Mouse (Mus musculus) limb, embryonic 11.5 days (tissue): Measurements from ENCODE around the gene Tox4. TPM values are rescaled to one million over a fixed set of nuclear protein-coding genes. Genes with fewer than 3 reads are reported as not detected.

Experiments used
- ATAC-seq: fragments of 200-750 bp; cut with Nextera tagmentation; 2 replicates; pipeline ENCODE4 v1.8.0; 2017; ENCODE audit warnings: low read depth; ENCODE audit not compliant: insufficient number of reproducible peaks, low FRiP score, low TSS enrichment
- DNase-seq: peaks from one replicate; pipeline ENCODE4 v3.0.0-alpha.2; 2015; ENCODE audit warnings: low spot score
- H3K27ac ChIP-seq: fragments of 300-500 bp; sonication (generic); replicated peaks from 2 replicates; pipeline ENCODE4 v1.5.1; 2014; ENCODE audit warnings: low read depth, mild to moderate bottlenecking, low read length
- H3K27me3 ChIP-seq: fragments of 300-500 bp; sonication (generic); 2 replicates; pipeline ENCODE4 v1.6.1; 2014; ENCODE audit warnings: mild to moderate bottlenecking, low read length, mixed read lengths; ENCODE audit not compliant: control insufficient read depth, insufficient read depth
- H3K36me3 ChIP-seq: fragments of 300-500 bp; sonication (generic); 2 replicates; pipeline ENCODE4 v1.6.1; 2014; ENCODE audit warnings: mild to moderate bottlenecking, low read length, moderate library complexity, mixed read lengths; ENCODE audit not compliant: control insufficient read depth, insufficient read depth
- H3K4me1 ChIP-seq: fragments of 300-500 bp; sonication (generic); 2 replicates; pipeline ENCODE4 v1.6.1; 2014; ENCODE audit warnings: low read length, mixed read lengths; ENCODE audit not compliant: control insufficient read depth, insufficient read depth
- H3K4me2 ChIP-seq: fragments of 300-500 bp; sonication (generic); 2 replicates; pipeline ENCODE4 v1.6.1; 2014; ENCODE audit warnings: low read depth, mild to moderate bottlenecking, moderate library complexity; ENCODE audit not compliant: severe bottlenecking
- H3K4me3 ChIP-seq: fragments of 300-500 bp; sonication (generic); 2 replicates; pipeline ENCODE4 v1.5.1; 2014; ENCODE audit warnings: low read depth, low read length
- H3K9ac ChIP-seq: fragments of 300-500 bp; sonication (generic); 2 replicates; pipeline ENCODE4 v1.6.1; 2014; ENCODE audit warnings: mild to moderate bottlenecking, low read length
- H3K9me3 ChIP-seq: fragments of 300-500 bp; sonication (generic); 2 replicates; pipeline ENCODE4 v1.6.1; 2016; ENCODE audit warnings: low read length; ENCODE audit not compliant: control insufficient read depth
- WGBS: fragments of 180-500 bp; shearing (Covaris S2); extraction: QIAGEN DNeasy Blood & Tissue Kit; methylation state at CpG from one replicate; pipeline ENCODE4 v1.1.7; 2014; 5-methylcytosine and 5-hydroxymethylcytosine counted together
- polyA plus RNA-seq: library from polyadenylated mRNA; unstranded; fragments of >200 nt; fragmentation: Nextera tagmentation; extraction: Ambion mirVana; gene quantifications from 2 replicates; pipeline ENCODE4 v1.2.1, GENCODE M21; 2014

The Tox4 gene
- 48.5 and 52.3 TPM in 2 replicates for polyA plus RNA-seq

- ATAC-seq (peak; percentile 98), DNase-seq (peak; percentile 100)
- Histone ChIP-seq H3K27ac (peak within 1 kb of the TSS; percentile 47; the same call in 1 of the 2 replicates), H3K4me3 (peak within 1 kb of the TSS; percentile 93), H3K36me3 (no peaks in the 10 kb centered on the region), H3K9ac (peak within 1 kb of the TSS; percentile 81), H3K9me3 (no peaks in the 10 kb centered on the region), H3K4me1 (peaks cover 5% of the 10 kb centered on the region), H3K27me3 (no peaks in the 10 kb centered on the region), H3K4me2 (peak within 1 kb of the TSS; percentile 66)
- WGBS = under 1% methylated on average over 56 of the region's 66 CpGs
Measured at GRCm38 (mm10) chr14:52278932-52279746, at the start of gene Tox4, which contains the start of gene Rab2b. Tox4 (plus strand) TSS chr14:52279146. Rab2b (minus strand) TSS chr14:52279545.

- no peaks in the 10 kb centered on the region for H3K27me3 ChIP-seq
- H3K4me3 ChIP-seq = no peak overlapping the region
- peaks cover 30% of the 10 kb centered on the region for H3K36me3 ChIP-seq
- H3K4me2 ChIP-seq = no peak overlapping the region
- H3K4me1 ChIP-seq = no peaks in the 10 kb centered on the region
- no peak overlapping the region for H3K27ac ChIP-seq
- no peaks in the 10 kb centered on the region for H3K9me3 ChIP-seq
- no peak for DNase-seq
- 92% methylated on average over 6 of the region's 6 CpGs for WGBS
- no peak overlapping the region for H3K9ac ChIP-seq
- no peak for ATAC-seq
Measured at GRCm38 (mm10) chr14:52232249-52232648, 46.7 kb upstream of the Tox4 start.

- 96% methylated on average over 7 of the region's 7 CpGs for WGBS
- ATAC-seq = no peak
- Histone ChIP-seq H3K4me2 (no peak overlapping the region), H3K9ac (no peak overlapping the region), H3K4me1 (no peaks in the 10 kb centered on the region), H3K4me3 (no peak overlapping the region), H3K27ac (no peak overlapping the region), H3K9me3 (no peaks in the 10 kb centered on the region), H3K27me3 (no peaks in the 10 kb centered on the region), H3K36me3 (peaks cover 27% of the 10 kb centered on the region)
- DNase-seq = no peak
Measured at GRCm38 (mm10) chr14:52235165-52235564, 43.8 kb upstream of the Tox4 start.

GRCm38 (mm10) chr14:52236216-52236615 lies 42.7 kb upstream of the Tox4 start:
- H3K27ac ChIP-seq = no peak overlapping the region
- no peak overlapping the region for H3K4me3 ChIP-seq
- H3K27me3 ChIP-seq = no peaks in the 10 kb centered on the region
- WGBS = 96% methylated on average over 1 of the region's 1 CpGs
- no peak for ATAC-seq
- no peak overlapping the region for H3K4me2 ChIP-seq
- H3K9ac ChIP-seq = no peak overlapping the region
- H3K9me3 ChIP-seq = no peaks in the 10 kb centered on the region
- DNase-seq = no peak
- H3K36me3 ChIP-seq = peaks cover 24% of the 10 kb centered on the region
- no peaks in the 10 kb centered on the region for H3K4me1 ChIP-seq

GRCm38 (mm10) chr14:52244041-52244689 lies 34.8 kb upstream of the Tox4 start:
- no peaks in the 10 kb centered on the region for H3K36me3 ChIP-seq
- H3K27ac ChIP-seq = no peak overlapping the region
- peak overlapping the region; percentile 71 for H3K9ac ChIP-seq
- no peaks in the 10 kb centered on the region for H3K4me1 ChIP-seq
- peak overlapping the region; percentile 72 for H3K4me2 ChIP-seq
- under 1% methylated on average over 32 of the region's 32 CpGs for WGBS
- H3K27me3 ChIP-seq = no peaks in the 10 kb centered on the region
- H3K9me3 ChIP-seq = no peaks in the 10 kb centered on the region
- ATAC-seq = peak; percentile 98
- peak overlapping the region; percentile 79 for H3K4me3 ChIP-seq
- peak; percentile 99 for DNase-seq

- peak; percentile 81 for ATAC-seq
Measured at GRCm38 (mm10) chr14:52244690-52245042, 34.3 kb upstream of the Tox4 start.

GRCm38 (mm10) chr14:52246129-52246528 lies 32.8 kb upstream of the Tox4 start:
- WGBS = 79% methylated on average over 4 of the region's 4 CpGs
- Histone ChIP-seq H3K27me3 (no peaks in the 10 kb centered on the region), H3K27ac (no peak overlapping the region), H3K9me3 (no peaks in the 10 kb centered on the region), H3K9ac (no peak overlapping the region), H3K4me2 (no peak overlapping the region), H3K4me3 (no peak overlapping the region), H3K36me3 (no peaks in the 10 kb centered on the region), H3K4me1 (no peaks in the 10 kb centered on the region)
- ATAC-seq = no peak
- no peak for DNase-seq

More at GRCm38 (mm10) chr14:52244690-52245042, 34.3 kb upstream of the Tox4 start:
- Histone ChIP-seq H3K36me3 (no peaks in the 10 kb centered on the region), H3K4me1 (no peaks in the 10 kb centered on the region), H3K4me3 (peak overlapping the region; percentile 79), H3K4me2 (peak overlapping the region; percentile 72), H3K27ac (no peak overlapping the region), H3K27me3 (no peaks in the 10 kb centered on the region), H3K9me3 (no peaks in the 10 kb centered on the region), H3K9ac (peak overlapping the region; percentile 71)
- DNase-seq = no peak
- 10% methylated on average over 7 of the region's 7 CpGs for WGBS

- H3K27ac ChIP-seq = no peak overlapping the region
- H3K4me2 ChIP-seq = peak overlapping the region; percentile 46
- H3K9me3 ChIP-seq = no peaks in the 10 kb centered on the region
- WGBS = 11% methylated on average over 18 of the region's 18 CpGs
- ATAC-seq = no peak
- peak overlapping the region; percentile 88 for H3K9ac ChIP-seq
- H3K4me3 ChIP-seq = peak overlapping the region; percentile 66
- peaks cover 4% of the 10 kb centered on the region; the same call in 1 of the 2 replicates for H3K4me1 ChIP-seq
- H3K36me3 ChIP-seq = no peaks in the 10 kb centered on the region
- peak; percentile 44 for DNase-seq
- no peaks in the 10 kb centered on the region for H3K27me3 ChIP-seq
Measured at GRCm38 (mm10) chr14:52256311-52257175, 22.4 kb upstream of the Tox4 start.
